Mouse (Mus musculus) midbrain, embryonic 16.5 days (tissue): ENCODE results near the gene Phactr1. TPM values are rescaled to one million over a fixed set of nuclear protein-coding genes. Genes with fewer than 3 reads are reported as not detected.

Experiments
- ATAC-seq: fragments of 200-750 bp; cut with Nextera tagmentation; 2 replicates; pipeline ENCODE4 v1.8.0; 2017; ENCODE audit warnings: moderate TSS enrichment
- H3K27ac ChIP-seq: fragments of 300-500 bp; sonication (generic); 2 replicates; pipeline ENCODE4 v1.5.1; 2014; ENCODE audit warnings: mild to moderate bottlenecking, low read length, mixed read lengths
- H3K27me3 ChIP-seq: fragments of 300-500 bp; sonication (generic); 2 replicates; pipeline ENCODE4 v1.6.1; 2014; ENCODE audit warnings: low read depth, low read length, mixed read lengths; ENCODE audit not compliant: control insufficient read depth, insufficient read depth
- H3K36me3 ChIP-seq: fragments of 300-500 bp; sonication (generic); 2 replicates; pipeline ENCODE4 v1.6.1; 2014; ENCODE audit warnings: mild to moderate bottlenecking, low read length, moderate library complexity, mixed read lengths; ENCODE audit not compliant: control insufficient read depth, insufficient read depth
- H3K4me1 ChIP-seq: fragments of 300-500 bp; sonication (generic); 2 replicates; pipeline ENCODE4 v1.6.1; 2014; ENCODE audit warnings: mild to moderate bottlenecking, low read length, mixed read lengths; ENCODE audit not compliant: control insufficient read depth, insufficient read depth
- H3K4me2 ChIP-seq: fragments of 300-500 bp; sonication (generic); 2 replicates; pipeline ENCODE4 v1.6.1; 2014; ENCODE audit warnings: mild to moderate bottlenecking, low read length, mixed read lengths
- H3K4me3 ChIP-seq: fragments of 300-500 bp; sonication (generic); 2 replicates; pipeline ENCODE4 v1.5.1; 2014; ENCODE audit warnings: low read depth, mild to moderate bottlenecking, low read length, moderate library complexity, mixed read lengths
- H3K9ac ChIP-seq: fragments of 300-500 bp; sonication (generic); 2 replicates; pipeline ENCODE4 v1.6.1; 2014; ENCODE audit warnings: low read depth, low read length, mixed read lengths
- H3K9me3 ChIP-seq: fragments of 300-500 bp; sonication (generic); replicated peaks from 2 replicates; pipeline ENCODE4 v1.6.1; 2014; ENCODE audit warnings: mild to moderate bottlenecking, low read length, mixed read lengths; ENCODE audit not compliant: control insufficient read depth, poor library complexity, severe bottlenecking
- WGBS: fragments of 180-500 bp; shearing (Covaris S2); extraction: QIAGEN DNeasy Blood & Tissue Kit; methylation state at CpG from one replicate; pipeline ENCODE4 v1.1.7; 2014; 5-methylcytosine and 5-hydroxymethylcytosine counted together
- polyA plus RNA-seq: library from polyadenylated mRNA; unstranded; fragments of >200 nt; fragmentation: Nextera tagmentation; extraction: Ambion mirVana; gene quantifications from 2 replicates; pipeline ENCODE4 v1.2.1, GENCODE M21; 2015

Gene Phactr1
- polyA plus RNA-seq = 62.5 and 65.3 TPM in 2 replicates

GRCm38 (mm10) chr13:42680391-42680994, at the start of gene Phactr1:
Gene Phactr1, plus strand, starts transcription at chr13:42680623.
- H3K9ac ChIP-seq = no peak within 1 kb of the TSS

GRCm38 (mm10) chr13:42634908-42635307, 45.5 kb upstream of the Phactr1 start:
- 91% methylated on average over 2 of the region's 2 CpGs for WGBS
- Histone ChIP-seq H3K9ac (no peak overlapping the region), H3K4me1 (no peaks in the 10 kb centered on the region), H3K27me3 (no peaks in the 10 kb centered on the region), H3K9me3 (no peaks in the 10 kb centered on the region), H3K36me3 (no peaks in the 10 kb centered on the region), H3K4me3 (no peak overlapping the region), H3K27ac (no peak overlapping the region), H3K4me2 (no peak overlapping the region)
- ATAC-seq = no peak

More at GRCm38 (mm10) chr13:42680391-42680994, at the start of gene Phactr1:
- Histone ChIP-seq H3K9me3 (no peaks in the 10 kb centered on the region), H3K4me3 (no peak within 1 kb of the TSS), H3K36me3 (no peaks in the 10 kb centered on the region), H3K4me1 (peaks cover 9% of the 10 kb centered on the region), H3K27ac (no peak within 1 kb of the TSS), H3K4me2 (peak within 1 kb of the TSS; percentile 30), H3K27me3 (no peaks in the 10 kb centered on the region)
- no peak for ATAC-seq
- WGBS = 15% methylated on average over 11 of the region's 11 CpGs

- Histone ChIP-seq H3K36me3 (no peaks in the 10 kb centered on the region), H3K27ac (no peak overlapping the region), H3K27me3 (no peaks in the 10 kb centered on the region), H3K4me2 (no peak overlapping the region), H3K4me1 (0 out of 2 replicates have a peak, but pooled peaks cover 3% of the 10 kb centered on the region), H3K9ac (no peak overlapping the region), H3K9me3 (no peaks in the 10 kb centered on the region), H3K4me3 (no peak overlapping the region)
- WGBS = 39% methylated on average over 6 of the region's 6 CpGs
- ATAC-seq = no peak
These were observed 30.2 kb upstream of the Phactr1 start for GRCm38 (mm10) chr13:42650228-42650627.

- Histone ChIP-seq H3K4me1 (peaks cover 12% of the 10 kb centered on the region), H3K4me2 (no peak overlapping the region), H3K9ac (no peak overlapping the region), H3K9me3 (no peaks in the 10 kb centered on the region), H3K36me3 (no peaks in the 10 kb centered on the region), H3K27ac (peak overlapping the region; percentile 21; the same call in 1 of the 2 replicates), H3K27me3 (no peaks in the 10 kb centered on the region), H3K4me3 (no peak overlapping the region)
- ATAC-seq = peak; percentile 32; the same call in 1 of the 2 replicates
- 27% methylated on average over 7 of the region's 7 CpGs for WGBS
These were observed 23.6 kb upstream of the Phactr1 start for GRCm38 (mm10) chr13:42656643-42657315.

- no peaks in the 10 kb centered on the region for H3K9me3 ChIP-seq
- no peak overlapping the region for H3K4me3 ChIP-seq
- WGBS = 52% methylated on average over 10 of the region's 10 CpGs
- 0 out of 2 replicates have a peak overlapping the region, but pooled peaks have one; percentile 26 for H3K27ac ChIP-seq
- H3K9ac ChIP-seq = no peak overlapping the region
- no peaks in the 10 kb centered on the region for H3K27me3 ChIP-seq
- H3K4me1 ChIP-seq = peaks cover 4% of the 10 kb centered on the region; the same call in 1 of the 2 replicates
- H3K4me2 ChIP-seq = 0 out of 2 replicates have a peak overlapping the region, but pooled peaks have one; percentile 4
- no peaks in the 10 kb centered on the region for H3K36me3 ChIP-seq
- 0 out of 2 replicates have a peak, but pooled peaks have one; percentile 42 for ATAC-seq
These were observed 8.7 kb upstream of the Phactr1 start for GRCm38 (mm10) chr13:42671651-42672290.

- no peak overlapping the region for H3K9ac ChIP-seq
- no peaks in the 10 kb centered on the region for H3K27me3 ChIP-seq
- H3K36me3 ChIP-seq = no peaks in the 10 kb centered on the region
- no peak overlapping the region for H3K27ac ChIP-seq
- H3K4me3 ChIP-seq = no peak overlapping the region
- H3K4me2 ChIP-seq = no peak overlapping the region; the same call in 1 of the 2 replicates
- no peaks in the 10 kb centered on the region for H3K9me3 ChIP-seq
- H3K4me1 ChIP-seq = peaks cover 9% of the 10 kb centered on the region
- WGBS = 70% methylated on average over 9 of the region's 9 CpGs
- no peak for ATAC-seq
These were observed 876 bp downstream of the Phactr1 start for GRCm38 (mm10) chr13:42681299-42681698.

GRCm38 (mm10) chr13:42684181-42684580, 3.8 kb downstream of the Phactr1 start:
- no peaks in the 10 kb centered on the region for H3K36me3 ChIP-seq
- peaks cover 9% of the 10 kb centered on the region for H3K4me1 ChIP-seq
- no peak overlapping the region for H3K4me2 ChIP-seq
- H3K9me3 ChIP-seq = no peaks in the 10 kb centered on the region
- no peaks in the 10 kb centered on the region for H3K27me3 ChIP-seq
- no peak overlapping the region for H3K4me3 ChIP-seq
- no peak for ATAC-seq
- H3K27ac ChIP-seq = no peak overlapping the region
- no peak overlapping the region for H3K9ac ChIP-seq
- 92% methylated on average over 7 of the region's 7 CpGs for WGBS

GRCm38 (mm10) chr13:42692233-42692632, 11.8 kb downstream of the Phactr1 start:
- Histone ChIP-seq H3K4me3 (no peak overlapping the region), H3K27ac (no peak overlapping the region), H3K4me1 (no peaks in the 10 kb centered on the region), H3K4me2 (no peak overlapping the region), H3K36me3 (no peaks in the 10 kb centered on the region), H3K9ac (no peak overlapping the region), H3K9me3 (no peaks in the 10 kb centered on the region), H3K27me3 (no peaks in the 10 kb centered on the region)
- WGBS = 80% methylated on average over 4 of the region's 4 CpGs
- ATAC-seq = no peak

- H3K36me3 ChIP-seq = no peaks in the 10 kb centered on the region
- WGBS = 74% methylated on average over 5 of the region's 5 CpGs
- H3K9ac ChIP-seq = no peak overlapping the region
- no peak overlapping the region for H3K4me3 ChIP-seq
- no peak for ATAC-seq
- no peaks in the 10 kb centered on the region for H3K4me1 ChIP-seq
- H3K27ac ChIP-seq = no peak overlapping the region
- H3K9me3 ChIP-seq = no peaks in the 10 kb centered on the region
- H3K27me3 ChIP-seq = no peaks in the 10 kb centered on the region
- H3K4me2 ChIP-seq = no peak overlapping the region
These were observed 16.2 kb downstream of the Phactr1 start for GRCm38 (mm10) chr13:42696641-42697040.
